Mouse (Mus musculus) limb, embryonic 13.5 days (tissue): ENCODE measurements around the gene Cacna2d3. TPM values are rescaled to one million over a fixed set of nuclear protein-coding genes. Genes with fewer than 3 reads are reported as not detected.

Experiments used
- ATAC-seq: fragments of 200-750 bp; cut with Nextera tagmentation; 2 replicates; pipeline ENCODE4 v1.8.0; 2017; ENCODE audit warnings: low read depth, moderate number of reproducible peaks, moderate TSS enrichment; ENCODE audit not compliant: low FRiP score
- H3K27ac ChIP-seq: fragments of 300-500 bp; sonication (generic); 2 replicates; pipeline ENCODE4 v1.5.1; 2015; ENCODE audit warnings: inconsistent platforms, mild to moderate bottlenecking, moderate library complexity
- H3K27me3 ChIP-seq: fragments of 300-500 bp; sonication (generic); 2 replicates; pipeline ENCODE4 v1.6.1; 2015; ENCODE audit warnings: mild to moderate bottlenecking, inconsistent platforms
- H3K36me3 ChIP-seq: fragments of 300-500 bp; sonication (generic); 2 replicates; pipeline ENCODE4 v1.6.1; 2015; ENCODE audit warnings: inconsistent platforms, mild to moderate bottlenecking, moderate library complexity
- H3K4me1 ChIP-seq: fragments of 300-500 bp; sonication (generic); 2 replicates; pipeline ENCODE4 v1.6.1; 2015; ENCODE audit warnings: inconsistent platforms
- H3K4me2 ChIP-seq: fragments of 300-500 bp; sonication (generic); replicated peaks from 2 replicates; pipeline ENCODE4 v1.6.1; 2015; ENCODE audit warnings: inconsistent platforms, mild to moderate bottlenecking, moderate library complexity
- H3K4me3 ChIP-seq: fragments of 300-500 bp; sonication (generic); 2 replicates; pipeline ENCODE4 v1.5.1; 2015; ENCODE audit warnings: moderate library complexity, mild to moderate bottlenecking, inconsistent platforms
- H3K9ac ChIP-seq: fragments of 300-500 bp; sonication (generic); 2 replicates; pipeline ENCODE4 v1.6.1; 2015; ENCODE audit warnings: mild to moderate bottlenecking, inconsistent platforms
- H3K9me3 ChIP-seq: fragments of 300-500 bp; sonication (generic); 2 replicates; pipeline ENCODE4 v1.6.1; 2016; ENCODE audit warnings: inconsistent platforms
- WGBS: fragments of 180-500 bp; shearing (Covaris S2); methylation state at CpG from one replicate; pipeline ENCODE4 v1.1.7; 2015; 5-methylcytosine and 5-hydroxymethylcytosine counted together
- polyA plus RNA-seq: library from polyadenylated mRNA; unstranded; fragments of >200 nt; fragmentation: Nextera tagmentation; extraction: Ambion mirVana; gene quantifications from 2 replicates; pipeline ENCODE4 v1.2.1, GENCODE M21; 2015

Cacna2d3 gene
- polyA plus RNA-seq, 1 experiment from 2014 or later: 5.3 TPM

- Histone ChIP-seq H3K4me1 (peaks cover 31% of the 10 kb centered on the region), H3K27me3 (0 out of 2 replicates have a peak, but pooled peaks cover 4% of the 10 kb centered on the region), H3K9me3 (no peaks in the 10 kb centered on the region), H3K9ac (no peak overlapping the region), H3K4me3 (no peak overlapping the region), H3K4me2 (no peak overlapping the region), H3K36me3 (no peaks in the 10 kb centered on the region), H3K27ac (no peak overlapping the region)
- 28% methylated on average over 3 of the region's 3 CpGs for WGBS
- no peak for ATAC-seq
These were observed 767.1 kb downstream of the Cacna2d3 start for GRCm38 (mm10) chr14:28954588-28954987.

DNA sequence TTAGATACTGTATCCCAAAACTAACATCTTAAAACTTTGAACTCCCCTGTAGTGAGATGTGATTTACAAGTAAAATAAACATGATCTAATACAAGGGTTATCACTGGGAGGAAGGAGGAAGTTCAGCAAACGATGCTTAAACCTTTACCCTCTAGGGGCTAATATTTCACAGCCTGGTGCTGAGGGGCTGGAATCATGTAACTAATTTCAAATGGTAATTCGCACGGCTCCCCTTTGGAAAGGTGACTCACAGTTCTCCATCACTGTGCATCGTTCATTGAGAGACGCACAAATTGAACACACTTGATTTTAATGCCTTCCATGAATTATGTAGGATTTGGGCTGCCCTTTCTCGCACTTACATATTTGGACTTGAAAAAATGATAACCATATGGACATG is 767.6 kb downstream of the Cacna2d3 start:
- 14% methylated on average over 6 of the region's 6 CpGs for WGBS
- H3K27me3 ChIP-seq: 0 out of 2 replicates have a peak, but pooled peaks cover 4% of the 10 kb centered on the region
- no peak overlapping the region for H3K4me3 ChIP-seq
- peaks cover 31% of the 10 kb centered on the region for H3K4me1 ChIP-seq
- ATAC-seq: no peak
- H3K4me2 ChIP-seq: no peak overlapping the region
- no peaks in the 10 kb centered on the region for H3K36me3 ChIP-seq
- no peaks in the 10 kb centered on the region for H3K9me3 ChIP-seq
- H3K27ac ChIP-seq: no peak overlapping the region
- H3K9ac ChIP-seq: no peak overlapping the region

DNA sequence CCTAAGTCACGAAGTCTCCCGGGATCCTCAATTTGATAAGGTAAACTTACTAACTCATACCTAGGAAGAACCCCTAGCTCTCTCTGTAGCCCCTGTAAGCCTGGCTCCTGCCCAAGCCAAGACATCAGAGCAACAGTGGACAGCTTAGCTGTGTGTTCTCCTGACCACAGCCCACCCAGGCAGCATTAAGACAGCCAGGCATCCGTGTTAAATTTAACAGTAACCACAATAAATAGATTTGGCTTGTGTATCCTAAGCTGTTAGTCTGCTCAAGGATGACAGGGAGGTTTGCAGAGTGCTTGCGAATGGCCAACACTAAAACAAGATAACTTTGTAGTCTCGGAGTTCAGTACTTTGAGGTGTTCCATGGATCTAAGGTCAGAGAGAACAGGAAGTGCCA is 768.3 kb downstream of the Cacna2d3 start:
- no peak for ATAC-seq
- Histone ChIP-seq H3K9ac (no peak overlapping the region), H3K27ac (no peak overlapping the region), H3K27me3 (0 out of 2 replicates have a peak, but pooled peaks cover 4% of the 10 kb centered on the region), H3K4me3 (no peak overlapping the region), H3K36me3 (no peaks in the 10 kb centered on the region), H3K4me1 (peaks cover 27% of the 10 kb centered on the region), H3K9me3 (no peaks in the 10 kb centered on the region), H3K4me2 (no peak overlapping the region)
- 42% methylated on average over 5 of the region's 5 CpGs for WGBS

- Histone ChIP-seq H3K36me3 (no peaks in the 10 kb centered on the region), H3K9ac (no peak overlapping the region), H3K4me1 (peaks cover 21% of the 10 kb centered on the region), H3K9me3 (no peaks in the 10 kb centered on the region), H3K4me3 (no peak overlapping the region), H3K27me3 (0 out of 2 replicates have a peak, but pooled peaks cover 4% of the 10 kb centered on the region), H3K27ac (no peak overlapping the region), H3K4me2 (no peak overlapping the region)
- no peak for ATAC-seq
- WGBS: 90% methylated on average over 2 of the region's 2 CpGs
These were observed 771.2 kb downstream of the Cacna2d3 start for GRCm38 (mm10) chr14:28950499-28950898.

DNA sequence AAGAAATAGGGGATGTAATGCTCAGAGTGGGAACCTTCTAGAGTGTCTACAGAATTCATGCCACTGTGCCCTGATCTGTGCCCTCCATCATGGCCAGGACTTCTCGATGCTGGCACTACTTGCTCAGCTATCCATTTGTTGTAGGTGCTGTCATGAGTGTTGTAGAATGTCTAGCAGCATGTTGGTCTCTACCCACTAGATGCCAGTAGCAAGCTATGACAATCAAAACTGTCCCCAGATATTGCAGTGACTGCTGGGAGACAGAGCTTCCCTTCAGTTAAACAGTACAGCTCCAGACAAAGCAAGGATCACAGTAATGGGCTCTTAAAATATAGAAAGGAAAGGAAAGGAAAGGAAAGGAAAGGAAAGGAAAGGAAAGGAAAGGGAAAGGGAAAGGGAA is 771.9 kb downstream of the Cacna2d3 start:
- H3K9ac ChIP-seq: no peak overlapping the region
- no peak for ATAC-seq

DNA sequence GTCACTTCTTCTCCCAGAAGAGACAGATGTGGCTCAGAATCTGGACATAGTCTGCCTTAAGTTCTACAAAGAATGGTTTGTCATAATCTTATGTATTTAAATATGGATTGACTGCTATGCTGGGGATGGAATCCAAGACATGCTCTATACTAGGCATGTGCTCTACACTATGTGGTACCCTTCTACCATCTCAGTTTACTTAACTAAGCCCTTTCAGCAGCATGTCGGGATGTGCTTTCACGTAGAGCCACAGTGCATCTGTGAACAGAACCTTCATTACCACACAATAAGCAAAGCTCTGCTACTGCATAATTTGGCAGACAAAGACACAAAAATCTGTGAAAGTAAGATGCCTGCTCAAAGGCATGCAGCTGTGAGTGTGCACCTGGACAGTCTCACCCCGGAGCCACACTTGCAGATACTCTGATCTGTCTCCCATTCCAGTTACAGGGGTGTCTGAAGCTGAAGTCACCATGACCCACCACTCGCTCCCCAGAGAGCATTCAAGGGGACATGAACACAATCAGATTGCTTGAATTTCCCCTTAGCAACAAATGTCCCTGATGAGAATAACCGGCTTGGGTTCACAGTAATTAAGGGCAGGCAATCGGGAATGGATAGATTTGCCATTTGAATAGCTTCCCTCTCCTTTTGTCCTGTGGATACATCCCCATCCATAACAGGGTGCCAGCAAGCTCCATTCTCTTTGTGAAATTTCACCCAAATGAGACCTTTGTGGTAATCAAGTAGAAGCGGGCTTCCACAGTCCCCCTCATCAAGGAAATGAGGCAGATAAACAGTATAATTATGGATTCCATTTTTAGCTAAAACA is 773.4 kb downstream of the Cacna2d3 start:
- no peak overlapping the region for H3K4me3 ChIP-seq
- no peak for ATAC-seq
- no peak overlapping the region for H3K9ac ChIP-seq
- 82% methylated on average over 7 of the region's 7 CpGs for WGBS
- no peaks in the 10 kb centered on the region for H3K9me3 ChIP-seq
- H3K27ac ChIP-seq: no peak overlapping the region
- peaks cover under 1% of the 10 kb centered on the region; the same call in 1 of the 2 replicates for H3K4me1 ChIP-seq
- H3K27me3 ChIP-seq: 0 out of 2 replicates have a peak, but pooled peaks cover 4% of the 10 kb centered on the region
- H3K36me3 ChIP-seq: no peaks in the 10 kb centered on the region
- no peak overlapping the region for H3K4me2 ChIP-seq

More for the DNA sequence above, 771.9 kb downstream of the Cacna2d3 start:
- H3K4me2 ChIP-seq: no peak overlapping the region
- no peaks in the 10 kb centered on the region for H3K9me3 ChIP-seq
- H3K36me3 ChIP-seq: no peaks in the 10 kb centered on the region
- WGBS: 100% methylated on average over 1 of the region's 1 CpGs
- peaks cover 15% of the 10 kb centered on the region for H3K4me1 ChIP-seq
- H3K27me3 ChIP-seq: 0 out of 2 replicates have a peak, but pooled peaks cover 4% of the 10 kb centered on the region
- H3K27ac ChIP-seq: no peak overlapping the region
- H3K4me3 ChIP-seq: no peak overlapping the region

DNA sequence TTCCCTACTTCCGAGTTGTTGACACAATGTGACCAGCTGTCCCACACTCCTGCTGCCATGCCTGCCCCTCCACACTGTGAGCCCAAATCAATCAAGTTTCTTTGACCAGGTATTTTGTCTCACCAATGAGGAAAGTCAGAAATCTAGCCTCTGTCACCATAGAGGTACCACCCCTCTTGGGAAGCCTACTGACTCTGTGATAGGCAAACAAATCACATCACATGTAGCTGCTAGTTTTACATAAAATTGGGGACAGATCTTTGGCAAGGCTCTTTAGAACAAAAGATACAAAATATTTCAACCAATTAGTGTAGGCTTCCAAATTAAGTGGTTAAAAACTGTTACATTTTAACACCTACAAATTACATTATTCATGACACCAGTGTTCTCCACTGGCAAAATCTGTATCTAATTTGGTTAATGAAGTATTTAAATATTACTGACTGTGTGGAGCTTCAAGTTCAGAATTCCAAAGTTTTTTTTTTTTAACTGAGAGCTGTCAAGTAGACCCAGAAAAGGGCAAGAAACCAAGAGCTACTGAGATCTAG is 788.8 kb downstream of the Cacna2d3 start:
- Histone ChIP-seq H3K36me3 (no peaks in the 10 kb centered on the region), H3K27me3 (no peaks in the 10 kb centered on the region), H3K4me1 (peaks cover 15% of the 10 kb centered on the region), H3K27ac (no peak overlapping the region), H3K4me3 (no peak overlapping the region), H3K4me2 (no peak overlapping the region), H3K9me3 (no peaks in the 10 kb centered on the region), H3K9ac (no peak overlapping the region)
- no peak for ATAC-seq
- WGBS: 84% methylated on average over 1 of the region's 1 CpGs

GRCm38 (mm10) chr14:28923180-28923961 is 798.3 kb downstream of the Cacna2d3 start:
- no peak for ATAC-seq
- Histone ChIP-seq H3K4me2 (0 out of 2 replicates have a peak overlapping the region, but pooled peaks have one; percentile 4), H3K4me1 (peaks cover 13% of the 10 kb centered on the region), H3K27me3 (no peaks in the 10 kb centered on the region), H3K9ac (no peak overlapping the region), H3K9me3 (no peaks in the 10 kb centered on the region), H3K4me3 (no peak overlapping the region), H3K36me3 (no peaks in the 10 kb centered on the region), H3K27ac (no peak overlapping the region)
- 72% methylated on average over 12 of the region's 12 CpGs for WGBS

DNA sequence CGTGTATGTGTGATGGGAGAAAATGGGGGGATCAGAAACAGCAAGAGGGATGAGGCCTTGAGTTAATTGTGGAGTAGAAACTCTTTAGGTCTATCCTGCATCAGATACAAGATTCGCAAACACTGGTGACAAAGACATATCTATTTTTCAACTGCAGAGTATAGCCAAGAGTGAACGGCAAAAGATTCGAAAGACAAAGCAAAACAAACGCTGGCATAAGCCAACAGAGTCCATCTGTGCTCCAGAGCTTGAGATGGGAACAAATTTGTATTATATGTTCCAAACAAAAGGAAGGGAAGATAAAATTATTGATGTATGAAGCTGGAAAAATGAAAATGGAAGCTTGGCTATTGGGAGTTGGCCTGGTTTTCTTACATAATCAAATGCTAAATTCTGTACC is 802.8 kb downstream of the Cacna2d3 start:
- no peaks in the 10 kb centered on the region for H3K27me3 ChIP-seq
- no peak for ATAC-seq
- WGBS: 87% methylated on average over 5 of the region's 5 CpGs
- H3K4me1 ChIP-seq: peaks cover 13% of the 10 kb centered on the region
- no peak overlapping the region for H3K27ac ChIP-seq
- no peaks in the 10 kb centered on the region for H3K9me3 ChIP-seq
- no peak overlapping the region for H3K9ac ChIP-seq
- H3K4me3 ChIP-seq: no peak overlapping the region
- H3K36me3 ChIP-seq: no peaks in the 10 kb centered on the region
- H3K4me2 ChIP-seq: no peak overlapping the region

DNA sequence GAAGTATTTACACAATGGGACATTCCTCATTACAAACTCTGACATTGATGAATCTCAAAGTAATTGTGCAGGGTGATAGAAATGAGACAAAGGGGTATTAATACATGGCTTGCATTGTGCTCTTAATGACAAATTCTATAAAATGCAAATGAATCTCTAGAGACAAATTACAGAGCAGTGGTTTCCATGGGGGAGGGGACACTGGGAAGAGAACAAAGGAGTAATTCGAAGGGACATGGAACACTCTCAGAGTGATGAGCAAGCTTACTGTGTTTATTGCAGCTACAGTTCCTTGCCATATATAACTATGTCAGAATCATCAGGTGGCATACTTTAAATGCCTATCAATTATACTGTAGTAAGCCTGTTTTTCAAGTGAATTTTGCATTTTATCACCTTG is 806.7 kb downstream of the Cacna2d3 start:
- no peaks in the 10 kb centered on the region for H3K36me3 ChIP-seq
- no peak for ATAC-seq
- WGBS: 43% methylated on average over 1 of the region's 1 CpGs
- H3K4me1 ChIP-seq: no peaks in the 10 kb centered on the region
- H3K9me3 ChIP-seq: no peaks in the 10 kb centered on the region
- H3K27ac ChIP-seq: no peak overlapping the region
- H3K9ac ChIP-seq: no peak overlapping the region
- H3K4me2 ChIP-seq: no peak overlapping the region
- no peak overlapping the region for H3K4me3 ChIP-seq
- no peaks in the 10 kb centered on the region for H3K27me3 ChIP-seq

- Histone ChIP-seq H3K4me1 (no peaks in the 10 kb centered on the region; the same call in 1 of the 2 replicates), H3K9me3 (no peaks in the 10 kb centered on the region), H3K27me3 (no peaks in the 10 kb centered on the region), H3K9ac (no peak overlapping the region), H3K27ac (no peak overlapping the region), H3K4me2 (no peak overlapping the region), H3K36me3 (no peaks in the 10 kb centered on the region), H3K4me3 (no peak overlapping the region)
- 79% methylated on average over 6 of the region's 6 CpGs for WGBS
- no peak for ATAC-seq
These were observed 814.0 kb downstream of the Cacna2d3 start for GRCm38 (mm10) chr14:28907659-28908058.

DNA sequence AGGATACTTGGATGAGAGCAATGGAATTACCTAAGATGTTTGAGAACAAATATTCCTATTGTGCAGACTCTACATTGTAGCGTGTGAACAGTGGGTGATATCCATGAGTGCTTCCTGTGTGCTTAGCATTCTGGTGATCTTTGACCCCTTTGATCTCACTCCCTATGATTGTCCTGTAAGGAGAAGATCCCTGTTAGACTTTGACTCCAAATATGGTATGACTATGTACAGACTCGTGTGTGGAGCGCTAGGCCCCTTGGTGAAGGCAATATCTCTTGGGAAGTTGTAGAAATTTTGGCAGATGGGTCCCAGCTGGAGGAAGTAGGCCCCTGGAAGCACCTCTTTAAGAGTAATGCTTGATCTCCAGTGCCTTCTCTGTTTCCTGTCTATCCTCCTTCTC is 829.1 kb downstream of the Cacna2d3 start:
- Histone ChIP-seq H3K4me1 (peaks cover 10% of the 10 kb centered on the region; the same call in 1 of the 2 replicates), H3K4me2 (no peak overlapping the region), H3K9me3 (no peaks in the 10 kb centered on the region), H3K9ac (no peak overlapping the region), H3K27me3 (no peaks in the 10 kb centered on the region), H3K4me3 (no peak overlapping the region), H3K36me3 (no peaks in the 10 kb centered on the region), H3K27ac (no peak overlapping the region)
- WGBS: 79% methylated on average over 3 of the region's 3 CpGs
- no peak for ATAC-seq
